Mouse (Mus musculus) hindlimb bud, embryonic 11.5 days (tissue): ENCODE measurements at regions not wholly inside any gene's neighbourhood (a gene's known extent, or its start where the extent isn't known, plus 50 kb on each side); places are given as distances from the start of the nearest gene placed in this dataset.

Experiments used
- DNase-seq: peaks from one replicate; pipeline ENCODE4 v3.0.0-alpha.2; 2012; ENCODE audit warnings: low read depth, low spot score; ENCODE audit errors: extremely low spot score

- no peak for DNase-seq
These were observed 234.2 kb upstream of the Tmem161b start for GRCm38 (mm10) chr13:83987746-83988423.

- DNase-seq = no peak
These were observed 233.6 kb upstream of the Tmem161b start for GRCm38 (mm10) chr13:83988517-83988916.

GRCm38 (mm10) chr13:83997599-83998369 is 224.3 kb upstream of the Tmem161b start:
- DNase-seq = no peak

GRCm38 (mm10) chr13:84021771-84022170 is 200.3 kb upstream of the Tmem161b start:
- no peak for DNase-seq

- no peak for DNase-seq
These were observed 199.1 kb upstream of the Tmem161b start for GRCm38 (mm10) chr13:84023021-84023420.

GRCm38 (mm10) chr13:84023637-84024036 is 198.5 kb upstream of the Tmem161b start:
- no peak for DNase-seq

- no peak for DNase-seq
These were observed 196.7 kb upstream of the Tmem161b start for GRCm38 (mm10) chr13:84025348-84025747.

- DNase-seq = no peak
These were observed 174.4 kb upstream of the Tmem161b start for GRCm38 (mm10) chr13:84047736-84048135.

GRCm38 (mm10) chr13:84052221-84052620 is 169.9 kb upstream of the Tmem161b start:
- DNase-seq = no peak

GRCm38 (mm10) chr13:84054956-84055355 is 167.1 kb upstream of the Tmem161b start:
- no peak for DNase-seq

GRCm38 (mm10) chr13:84055576-84055975 is 166.5 kb upstream of the Tmem161b start:
- no peak for DNase-seq

GRCm38 (mm10) chr13:84056451-84056850 is 165.6 kb upstream of the Tmem161b start:
- no peak for DNase-seq

- no peak for DNase-seq
These were observed 165.1 kb upstream of the Tmem161b start for GRCm38 (mm10) chr13:84056998-84057397.

- DNase-seq = no peak
These were observed 164.6 kb upstream of the Tmem161b start for GRCm38 (mm10) chr13:84057456-84057855.

- no peak for DNase-seq
These were observed 163.8 kb upstream of the Tmem161b start for GRCm38 (mm10) chr13:84058251-84058650.

- no peak for DNase-seq
These were observed 163.0 kb upstream of the Tmem161b start for GRCm38 (mm10) chr13:84059031-84059651.

- DNase-seq = no peak
These were observed 162.2 kb upstream of the Tmem161b start for GRCm38 (mm10) chr13:84059661-84060452.

GRCm38 (mm10) chr13:84060453-84060834 is 161.7 kb upstream of the Tmem161b start:
- DNase-seq = no peak

GRCm38 (mm10) chr13:84060906-84061305 is 161.2 kb upstream of the Tmem161b start:
- DNase-seq = no peak

GRCm38 (mm10) chr13:84061820-84062480 is 160.1 kb upstream of the Tmem161b start:
- DNase-seq = no peak

- no peak for DNase-seq
These were observed 159.5 kb upstream of the Tmem161b start for GRCm38 (mm10) chr13:84062616-84063015.
